Mouse (Mus musculus) C2C12 (cell line): ENCODE data around the gene Tor4a. TPM values are rescaled to one million over a fixed set of nuclear protein-coding genes. Genes with fewer than 3 reads are reported as not detected.

Experiments used
- H3K27me3 ChIP-seq: one replicate; pipeline ENCODE4 v1.6.1; 2011; ENCODE audit not compliant: control insufficient read depth, insufficient read depth, insufficient read length
- H3K36me3 ChIP-seq: one replicate; pipeline ENCODE4 v1.6.1; 2011; ENCODE audit not compliant: control insufficient read depth, insufficient read depth
- H3K4me3 ChIP-seq: one replicate; pipeline ENCODE4 v1.5.1; 2011; ENCODE audit warnings: mild to moderate bottlenecking, control low read depth; ENCODE audit not compliant: poor library complexity, insufficient read depth, severe bottlenecking
- H3K79me2 ChIP-seq: one replicate; pipeline ENCODE4 v1.6.1; 2011; ENCODE audit not compliant: control insufficient read depth, insufficient read depth
- H3K79me3 ChIP-seq: one replicate; pipeline ENCODE4 v1.6.1; 2011; ENCODE audit warnings: low read depth, control low read depth
- H3ac ChIP-seq: one replicate; pipeline ENCODE3; 2011; ENCODE audit warnings: low read depth; ENCODE audit not compliant: control insufficient read depth, insufficient read length
- CEBPB ChIP-seq: IDR thresholded peaks from one replicate; pipeline ENCODE4 v1.6.1; 2011; ENCODE audit warnings: low read depth, mild to moderate bottlenecking, control low read depth, moderate library complexity
- CTCF ChIP-seq: IDR thresholded peaks from one replicate; pipeline ENCODE4 v1.5.1; 2011; ENCODE audit not compliant: control insufficient read depth, insufficient read depth, insufficient read length
- FOSL1 ChIP-seq: IDR thresholded peaks from one replicate; pipeline ENCODE4 v1.8.0; 2011; ENCODE audit warnings: mild to moderate bottlenecking, low read length; ENCODE audit not compliant: poor library complexity, insufficient read depth, severe bottlenecking
- MAX ChIP-seq: IDR thresholded peaks from one replicate; pipeline ENCODE4 v1.6.1; 2011; ENCODE audit warnings: mild to moderate bottlenecking, control low read depth
- MYOD1 ChIP-seq: IDR thresholded peaks from one replicate; pipeline ENCODE4 v1.6.1; 2011; ENCODE audit warnings: low read depth; ENCODE audit not compliant: control insufficient read depth, insufficient read length
- MYOG ChIP-seq: IDR thresholded peaks from one replicate; pipeline ENCODE4 v1.6.1; 2011; ENCODE audit not compliant: control insufficient read depth, insufficient read length; ENCODE audit errors: extremely low read depth
- USF1 ChIP-seq: IDR thresholded peaks from one replicate; pipeline ENCODE4 v1.6.1; 2011; ENCODE audit warnings: low read depth, mild to moderate bottlenecking, control low read depth, moderate library complexity
- polyA plus RNA-seq: library from polyadenylated mRNA; unstranded; fragments of >200 nt; fragmentation: generic; extraction: Trizol; gene quantifications from one replicate; pipeline ENCODE4 v1.2.1, GENCODE M21; 2012; ENCODE audit warnings: missing spikeins

Gene Tor4a
- polyA plus RNA-seq, 1 experiment, result 15.5 TPM

GRCm38 (mm10) chr2:25240723-25241437 is 44.2 kb upstream of the Tor4a start:
- H3K27me3 ChIP-seq, result peaks cover 28% of the 10 kb centered on the region

GRCm38 (mm10) chr2:25240310-25240709 is 43.6 kb upstream of the Tor4a start:
- H3K79me2 ChIP-seq, result no peaks in the 10 kb centered on the region
- peaks cover 2% of the 10 kb centered on the region for H3K36me3 ChIP-seq
- TF ChIP-seq USF1, result no peak
- no peak for TF ChIP-seq CEBPB
- no peak for TF ChIP-seq MAX
- TF ChIP-seq CTCF, result no peak
- TF ChIP-seq MYOD1, result no peak
- no peak for TF ChIP-seq FOSL1
- TF ChIP-seq MYOG, result no peak
- H3K27me3 ChIP-seq, result peaks cover 33% of the 10 kb centered on the region
- H3ac ChIP-seq, result no peak overlapping the region
- H3K4me3 ChIP-seq, result no peak overlapping the region
- no peaks in the 10 kb centered on the region for H3K79me3 ChIP-seq

More at GRCm38 (mm10) chr2:25240723-25241437, 44.2 kb upstream of the Tor4a start:
- Histone ChIP-seq H3K79me2 (no peaks in the 10 kb centered on the region), H3K36me3 (peaks cover 5% of the 10 kb centered on the region), H3K4me3 (no peak overlapping the region), H3ac (peak overlapping the region; percentile 5), H3K79me3 (no peaks in the 10 kb centered on the region)
- no peak for TF ChIP-seq CTCF
- TF ChIP-seq CEBPB, result no peak
- TF ChIP-seq USF1, result no peak
- TF ChIP-seq MAX, result no peak
- no peak for TF ChIP-seq FOSL1
- no peak for TF ChIP-seq MYOD1
- no peak for TF ChIP-seq MYOG

- no peak overlapping the region for H3K4me3 ChIP-seq
- no peaks in the 10 kb centered on the region for H3K79me2 ChIP-seq
- no peak overlapping the region for H3ac ChIP-seq
- TF ChIP-seq CTCF (no peak), CEBPB (no peak), FOSL1 (no peak)
- no peaks in the 10 kb centered on the region for H3K79me3 ChIP-seq
- H3K27me3 ChIP-seq, result peaks cover 34% of the 10 kb centered on the region
- H3K36me3 ChIP-seq, result no peaks in the 10 kb centered on the region
Observed at GRCm38 (mm10) chr2:25239766-25240165, 43.1 kb upstream of the Tor4a start.

GRCm38 (mm10) chr2:25238106-25238505 is 41.4 kb upstream of the Tor4a start:
- Histone ChIP-seq H3K79me3 (no peaks in the 10 kb centered on the region), H3K27me3 (peaks cover 41% of the 10 kb centered on the region), H3K36me3 (no peaks in the 10 kb centered on the region), H3K4me3 (no peak overlapping the region), H3K79me2 (no peaks in the 10 kb centered on the region), H3ac (no peak overlapping the region)
- TF ChIP-seq FOSL1 (no peak), MAX (no peak)

GRCm38 (mm10) chr2:25237522-25237921 is 40.8 kb upstream of the Tor4a start:
- no peaks in the 10 kb centered on the region for H3K79me2 ChIP-seq
- H3K27me3 ChIP-seq, result peaks cover 42% of the 10 kb centered on the region
- H3K36me3 ChIP-seq, result no peaks in the 10 kb centered on the region
- no peak overlapping the region for H3K4me3 ChIP-seq
- H3K79me3 ChIP-seq, result no peaks in the 10 kb centered on the region
- TF ChIP-seq USF1, result no peak
- TF ChIP-seq MAX, result no peak
- no peak for TF ChIP-seq FOSL1
- no peak for TF ChIP-seq CTCF
- TF ChIP-seq MYOD1, result no peak
- no peak for TF ChIP-seq MYOG
- no peak for TF ChIP-seq CEBPB
- no peak overlapping the region for H3ac ChIP-seq

GRCm38 (mm10) chr2:25236614-25237013 is 39.9 kb upstream of the Tor4a start, which contains the start of gene Rnf224:
Gene Rnf224 (minus strand): TSS chr2:25236787.
- TF ChIP-seq USF1 (no peak), MYOG (no peak), CTCF (no peak), CEBPB (no peak), MAX (no peak), FOSL1 (no peak), MYOD1 (no peak)
- Histone ChIP-seq H3K4me3 (no peak within 1 kb of the TSS), H3K27me3 (peaks cover 42% of the 10 kb centered on the region), H3ac (no peak within 1 kb of the TSS), H3K79me2 (no peaks in the 10 kb centered on the region), H3K79me3 (no peaks in the 10 kb centered on the region), H3K36me3 (no peaks in the 10 kb centered on the region)
